Mouse (Mus musculus) forebrain, embryonic 12.5 days (tissue): ENCODE data around the gene Mcpt8. TPM values are rescaled to one million over a fixed set of nuclear protein-coding genes. Genes with fewer than 3 reads are reported as not detected.
"Not testable (repeated sequence)": the region's sequence is repeated elsewhere in the genome, so short reads cannot be mapped to it uniquely, and the experiment has no call there.

ENCODE experiments used
- ATAC-seq: fragments of 200-750 bp; cut with Nextera tagmentation; 2 replicates; pipeline ENCODE4 v1.8.0; 2017; ENCODE audit warnings: moderate TSS enrichment; ENCODE audit not compliant: low FRiP score
- H3K27ac ChIP-seq: fragments of 300-500 bp; sonication (generic); 2 replicates; pipeline ENCODE4 v1.5.1; 2016; ENCODE audit warnings: mild to moderate bottlenecking
- H3K27me3 ChIP-seq: fragments of 300-500 bp; sonication (generic); 2 replicates; pipeline ENCODE4 v1.6.1; 2016; ENCODE audit warnings: mild to moderate bottlenecking
- H3K36me3 ChIP-seq: fragments of 300-500 bp; sonication (generic); replicated peaks from 2 replicates; pipeline ENCODE4 v1.6.1; 2016; ENCODE audit warnings: mild to moderate bottlenecking
- H3K4me1 ChIP-seq: fragments of 300-500 bp; sonication (generic); 2 replicates; pipeline ENCODE4 v1.6.1; 2016
- H3K4me2 ChIP-seq: fragments of 300-500 bp; sonication (generic); 2 replicates; pipeline ENCODE4 v1.6.1; 2016; ENCODE audit warnings: mild to moderate bottlenecking, moderate library complexity
- H3K4me3 ChIP-seq: fragments of 300-500 bp; sonication (generic); replicated peaks from 2 replicates; pipeline ENCODE4 v1.5.1; 2016; ENCODE audit warnings: mild to moderate bottlenecking
- H3K9ac ChIP-seq: fragments of 300-500 bp; sonication (generic); 2 replicates; pipeline ENCODE4 v1.6.1; 2016; ENCODE audit warnings: mild to moderate bottlenecking
- H3K9me3 ChIP-seq: fragments of 300-500 bp; sonication (generic); 2 replicates; pipeline ENCODE4 v1.6.1; 2016
- WGBS: fragments of 180-500 bp; shearing (Covaris S2); methylation state at CpG from one replicate; pipeline ENCODE4 v1.1.7; 2016; 5-methylcytosine and 5-hydroxymethylcytosine counted together
- polyA plus RNA-seq: library from polyadenylated mRNA; unstranded; fragments of >200 nt; fragmentation: Nextera tagmentation; extraction: Ambion mirVana; gene quantifications from 2 replicates; pipeline ENCODE4 v1.2.1, GENCODE M21; 2016

The Mcpt8 gene
- not detected in 2 replicates for polyA plus RNA-seq

GRCm38 (mm10) chr14:56085167-56085566 is at the start of gene Mcpt8:
Mcpt8 (minus strand) TSS chr14:56085273.
- H3K36me3 ChIP-seq: no peaks in the 10 kb centered on the region
- 95% methylated on average over 2 of the region's 2 CpGs for WGBS

GRCm38 (mm10) chr14:56133675-56134074 is 48.6 kb upstream of the Mcpt8 start:
- not testable (repeated sequence) for ATAC-seq

More at GRCm38 (mm10) chr14:56085167-56085566, at the start of gene Mcpt8:
- H3K27ac ChIP-seq: no peak within 1 kb of the TSS
- no peaks in the 10 kb centered on the region for H3K4me1 ChIP-seq
- no peak for ATAC-seq
- no peaks in the 10 kb centered on the region for H3K9me3 ChIP-seq
- no peak within 1 kb of the TSS for H3K4me2 ChIP-seq
- H3K27me3 ChIP-seq: no peaks in the 10 kb centered on the region
- no peak within 1 kb of the TSS for H3K9ac ChIP-seq
- H3K4me3 ChIP-seq: no peak within 1 kb of the TSS

GRCm38 (mm10) chr14:56132508-56132907 is 47.4 kb upstream of the Mcpt8 start, which contains the start of gene Gzmd:
Gzmd (minus strand) TSS chr14:56132608.
- not testable (repeated sequence) for ATAC-seq, H3K9me3 ChIP-seq, H3K36me3 ChIP-seq, H3K4me3 ChIP-seq, H3K4me1 ChIP-seq, H3K9ac ChIP-seq, H3K27me3 ChIP-seq, H3K4me2 ChIP-seq, H3K27ac ChIP-seq
- WGBS: 77% methylated on average over 2 of the region's 2 CpGs

More at GRCm38 (mm10) chr14:56133675-56134074, 48.6 kb upstream of the Mcpt8 start:
- H3K4me1 ChIP-seq, H3K27me3 ChIP-seq, H3K4me3 ChIP-seq, H3K9ac ChIP-seq, H3K4me2 ChIP-seq, H3K27ac ChIP-seq, H3K9me3 ChIP-seq, H3K36me3 ChIP-seq: not testable (repeated sequence)
- 61% methylated on average over 1 of the region's 1 CpGs for WGBS

GRCm38 (mm10) chr14:56128341-56128740 is 43.3 kb upstream of the Mcpt8 start:
- H3K4me1 ChIP-seq: no peaks in the 10 kb centered on the region
- no peak overlapping the region for H3K4me3 ChIP-seq
- no peak overlapping the region for H3K4me2 ChIP-seq
- no peak overlapping the region for H3K9ac ChIP-seq
- 52% methylated on average over 3 of the region's 3 CpGs for WGBS
- no peaks in the 10 kb centered on the region for H3K36me3 ChIP-seq
- H3K27me3 ChIP-seq: no peaks in the 10 kb centered on the region
- ATAC-seq: no peak
- no peak overlapping the region for H3K27ac ChIP-seq
- H3K9me3 ChIP-seq: no peaks in the 10 kb centered on the region

GRCm38 (mm10) chr14:56123516-56123915 is 38.4 kb upstream of the Mcpt8 start:
- H3K27ac ChIP-seq: no peak overlapping the region
- H3K4me3 ChIP-seq: no peak overlapping the region
- no peaks in the 10 kb centered on the region for H3K27me3 ChIP-seq
- H3K9me3 ChIP-seq: no peaks in the 10 kb centered on the region
- H3K4me1 ChIP-seq: no peaks in the 10 kb centered on the region
- WGBS: 80% methylated on average over 3 of the region's 3 CpGs
- no peak for ATAC-seq
- no peak overlapping the region for H3K4me2 ChIP-seq
- H3K9ac ChIP-seq: no peak overlapping the region
- H3K36me3 ChIP-seq: no peaks in the 10 kb centered on the region

GRCm38 (mm10) chr14:56120525-56120924 is 35.5 kb upstream of the Mcpt8 start, which contains the start of gene Gzme:
Gzme (minus strand) TSS chr14:56120625.
- no peak within 1 kb of the TSS for H3K27ac ChIP-seq
- no peak within 1 kb of the TSS for H3K9ac ChIP-seq
- no peak within 1 kb of the TSS for H3K4me3 ChIP-seq
- H3K27me3 ChIP-seq: no peaks in the 10 kb centered on the region
- no peaks in the 10 kb centered on the region for H3K4me1 ChIP-seq
- no peaks in the 10 kb centered on the region for H3K36me3 ChIP-seq
- no peak within 1 kb of the TSS for H3K4me2 ChIP-seq
- ATAC-seq: no peak
- H3K9me3 ChIP-seq: no peaks in the 10 kb centered on the region

GRCm38 (mm10) chr14:56115531-56116310 is 30.6 kb upstream of the Mcpt8 start:
- H3K4me3 ChIP-seq, ATAC-seq, H3K9ac ChIP-seq, H3K27me3 ChIP-seq, H3K9me3 ChIP-seq, H3K27ac ChIP-seq, H3K36me3 ChIP-seq, H3K4me2 ChIP-seq, H3K4me1 ChIP-seq: not testable (repeated sequence)
- WGBS: 94% methylated on average over 33 of the region's 33 CpGs

GRCm38 (mm10) chr14:56105447-56106180 is 20.5 kb upstream of the Mcpt8 start:
- Histone ChIP-seq H3K9me3 (no peaks in the 10 kb centered on the region), H3K36me3 (no peaks in the 10 kb centered on the region), H3K27ac (no peak overlapping the region), H3K4me2 (no peak overlapping the region), H3K4me3 (no peak overlapping the region), H3K9ac (no peak overlapping the region), H3K27me3 (no peaks in the 10 kb centered on the region), H3K4me1 (no peaks in the 10 kb centered on the region)
- WGBS: 88% methylated on average over 13 of the region's 13 CpGs
- no peak for ATAC-seq

- H3K27me3 ChIP-seq: no peaks in the 10 kb centered on the region
- no peaks in the 10 kb centered on the region for H3K9me3 ChIP-seq
- no peaks in the 10 kb centered on the region for H3K4me1 ChIP-seq
- H3K36me3 ChIP-seq: no peaks in the 10 kb centered on the region
- ATAC-seq: no peak
- H3K4me3 ChIP-seq: no peak overlapping the region
- no peak overlapping the region for H3K4me2 ChIP-seq
- WGBS: 88% methylated on average over 5 of the region's 5 CpGs
- no peak overlapping the region for H3K9ac ChIP-seq
- no peak overlapping the region for H3K27ac ChIP-seq
These were observed 19.9 kb upstream of the Mcpt8 start for GRCm38 (mm10) chr14:56105016-56105415.

GRCm38 (mm10) chr14:56103452-56103851 is 18.4 kb upstream of the Mcpt8 start:
- H3K9ac ChIP-seq: no peak overlapping the region
- 58% methylated on average over 3 of the region's 3 CpGs for WGBS
- no peaks in the 10 kb centered on the region for H3K36me3 ChIP-seq
- no peaks in the 10 kb centered on the region for H3K27me3 ChIP-seq
- no peak overlapping the region for H3K4me3 ChIP-seq
- H3K9me3 ChIP-seq: no peaks in the 10 kb centered on the region
- H3K4me1 ChIP-seq: no peaks in the 10 kb centered on the region
- ATAC-seq: no peak
- H3K4me2 ChIP-seq: no peak overlapping the region
- no peak overlapping the region for H3K27ac ChIP-seq

GRCm38 (mm10) chr14:56102386-56102785 is 17.3 kb upstream of the Mcpt8 start, which contains the start of gene Ctsg:
Ctsg (minus strand) TSS chr14:56102574.
- WGBS: 79% methylated on average over 10 of the region's 10 CpGs
- H3K9ac ChIP-seq: no peak within 1 kb of the TSS
- no peak within 1 kb of the TSS for H3K4me2 ChIP-seq
- H3K27me3 ChIP-seq: no peaks in the 10 kb centered on the region
- no peaks in the 10 kb centered on the region for H3K9me3 ChIP-seq
- H3K36me3 ChIP-seq: no peaks in the 10 kb centered on the region
- no peaks in the 10 kb centered on the region for H3K4me1 ChIP-seq
- no peak for ATAC-seq
- H3K27ac ChIP-seq: no peak within 1 kb of the TSS
- H3K4me3 ChIP-seq: no peak within 1 kb of the TSS

- WGBS: 83% methylated on average over 4 of the region's 4 CpGs
- no peak overlapping the region for H3K9ac ChIP-seq
- ATAC-seq: no peak
- H3K27me3 ChIP-seq: no peaks in the 10 kb centered on the region
- H3K4me3 ChIP-seq: no peak overlapping the region
- no peak overlapping the region for H3K4me2 ChIP-seq
- H3K27ac ChIP-seq: no peak overlapping the region
- H3K36me3 ChIP-seq: no peaks in the 10 kb centered on the region
- H3K4me1 ChIP-seq: no peaks in the 10 kb centered on the region
- H3K9me3 ChIP-seq: no peaks in the 10 kb centered on the region
These were observed 13.9 kb upstream of the Mcpt8 start for GRCm38 (mm10) chr14:56098940-56099339.
